ENCODE assay signal across 8 mouse cellular contexts in the genomic region with DNA sequence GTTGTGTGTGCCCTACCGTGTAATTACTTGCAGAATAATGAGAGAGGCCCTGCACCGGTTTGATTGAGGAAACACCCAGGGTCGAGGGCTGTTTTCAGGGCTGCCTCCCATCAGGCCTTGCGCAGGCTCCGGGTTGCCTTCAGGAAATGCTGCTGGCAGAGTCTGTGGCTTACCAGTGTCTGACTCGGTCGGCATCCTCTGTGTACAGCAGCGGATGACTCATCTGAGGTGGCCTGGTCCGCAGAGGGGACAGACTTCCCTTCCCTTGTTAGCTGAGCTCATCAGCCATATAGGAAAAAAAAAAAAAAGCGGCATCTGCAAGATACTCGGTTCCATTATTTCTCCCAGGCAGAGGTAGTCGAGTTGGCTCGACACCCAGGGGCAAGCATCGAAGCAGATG.
DNase-seq lines count a peak whose midpoint lies in the region; ATAC-seq and TF ChIP-seq lines count a peak whose summit lies in the region.

No protein-coding gene starts in this region.

- intact Hi-C loops in heart, adult 2 months (cut with DNase I): loop anchor here (2.0 kb wide), 1 partner anchor 174 kb away; no protein-coding TSS in a partner anchor

- peak; percentile 32 for DNase-seq in ovary, adult 18-20 months (ENCODE audit: low spot score)
- DNase-seq in ovary, postnatal 14 days (ENCODE audit: low spot score): no peak
- DNase-seq in adrenal gland, postnatal 36 days: peak; percentile 84 to 86
- DNase-seq in heart, adult 2 months: peak; percentile 64 to 84
- DNase-seq in kidney, adult 8-10 months: peak; percentile 48
- peak; percentile 64 for DNase-seq in lung, embryonic 14.5 days
- peak; percentile 23 for DNase-seq in retina, postnatal 7 days (ENCODE audit: low read depth, low spot score)
- DNase-seq in adipocyte (ENCODE audit: low spot score): no peak

- H3K4me1 ChIP-seq in heart, adult 2 months (ENCODE audit: control insufficient read depth, insufficient read depth, low read length): peaks cover 1% of the 10 kb centered on the region
- H3K4me1 ChIP-seq in lung, embryonic 14.5 days (ENCODE audit: insufficient read depth): no peaks in the 10 kb centered on the region

- H3K79me2 ChIP-seq in heart, adult 2 months (replicated peaks; ENCODE audit: control insufficient read depth, insufficient read depth, low read length): no peaks in the 10 kb centered on the region

- no peaks in the 10 kb centered on the region for H3K27me3 ChIP-seq in heart, adult 2 months (ENCODE audit: control insufficient read depth, insufficient read depth, low read length)
- H3K27me3 ChIP-seq in lung, embryonic 14.5 days (ENCODE audit: insufficient read depth, low read length): no peaks in the 10 kb centered on the region

- TF ChIP-seq EP300 in heart, adult 2 months (IDR thresholded peaks at IDR 0.05; ENCODE audit: insufficient read depth, low read depth, low read length): no peak

- H3K4me3 ChIP-seq in heart, adult 2 months: no peak overlapping the region
- H3K4me3 ChIP-seq in lung, embryonic 14.5 days (ENCODE audit: low read depth, low read length): no peak overlapping the region

- peak overlapping the region; percentile 19; the same call in 1 of the 2 replicates for H3K27ac ChIP-seq in heart, adult 2 months
- no peak overlapping the region for H3K27ac ChIP-seq in lung, embryonic 14.5 days (ENCODE audit: low read depth)

- TF ChIP-seq CTCF in heart, adult 2 months (IDR thresholded peaks at IDR 0.05): no peak
- no peak for TF ChIP-seq CTCF in lung, embryonic 14.5 days (IDR thresholded peaks at IDR 0.05; ENCODE audit: low read depth)

- H3K4me2 ChIP-seq in lung, embryonic 14.5 days: no peak overlapping the region

- no peaks in the 10 kb centered on the region for H3K9me3 ChIP-seq in lung, embryonic 14.5 days (ENCODE audit: low read depth, low read length)

- TF ChIP-seq POLR2A in heart, adult 2 months (IDR thresholded peaks at IDR 0.05; ENCODE audit: insufficient read depth, low read depth, low read length): no peak

- 33% methylated on average over 14 of the region's 14 CpGs for WGBS in heart, adult 2 months
- WGBS in lung, embryonic 14.5 days: 54% methylated on average over 14 of the region's 14 CpGs

- ATAC-seq in lung, embryonic 14.5 days (ENCODE audit: insufficient read depth): peak; percentile 83

- H3K9ac ChIP-seq in heart, adult 2 months (ENCODE audit: low read depth, low read length): 0 out of 2 replicates have a peak overlapping the region, but pooled peaks have one; percentile 25
- no peak overlapping the region for H3K9ac ChIP-seq in lung, embryonic 14.5 days

- H3K36me3 ChIP-seq in heart, adult 2 months (ENCODE audit: control insufficient read depth, insufficient read depth, low read length): no peaks in the 10 kb centered on the region
- no peaks in the 10 kb centered on the region for H3K36me3 ChIP-seq in lung, embryonic 14.5 days (ENCODE audit: insufficient read depth)

Comparison
In these comparisons a context has a peak if more than half of its experiments do, and no peak if none do; other contexts are left out.
1. DNase-seq: peak in ovary, adult 18-20 months (single experiment), adrenal gland, postnatal 36 days (2 of 2), heart, adult 2 months (2 of 2), kidney, adult 8-10 months (2 of 2), lung, embryonic 14.5 days (single experiment) and retina, postnatal 7 days (single experiment); none in ovary, postnatal 14 days (single experiment) and adipocyte (single experiment).